Mouse (Mus musculus): ENCODE data around the gene Zfp90. TPM values are rescaled to one million over a fixed set of nuclear protein-coding genes. Genes with fewer than 3 reads are reported as not detected.

Zfp90 gene
- 9.2 TPM for polyA plus RNA-seq (2017; shearing (Covaris generic))

GRCm38 (mm10) chr8:106415182-106415971 lies at the start of gene Zfp90:
Zfp90 (plus strand) TSS chr8:106415327.

Other genes starting within 250 kb of the Zfp90 start
- gene Slc7a6, start 246.5 kb upstream of the Zfp90 start, polyA plus RNA-seq (2017; shearing (Covaris generic)) = 50.2 TPM
- 32.5 TPM for gene Slc7a6os, start 204.4 kb upstream of the Zfp90 start, polyA plus RNA-seq (2017; shearing (Covaris generic))
- gene Prmt7, start 204.4 kb upstream of the Zfp90 start, polyA plus RNA-seq (2017; shearing (Covaris generic)) = 46.0 TPM
- gene Smpd3, start 77.3 kb upstream of the Zfp90 start, polyA plus RNA-seq (2017; shearing (Covaris generic)) = not detected
- not detected for gene 6030452D12Rik, start 85.2 kb downstream of the Zfp90 start, polyA plus RNA-seq (2017; shearing (Covaris generic))
- not detected for gene Cdh3, start 95.6 kb downstream of the Zfp90 start, polyA plus RNA-seq (2017; shearing (Covaris generic))
- 7.9 TPM for gene Gm10073, start 158.1 kb downstream of the Zfp90 start, polyA plus RNA-seq (2017; shearing (Covaris generic))
- 0.56 TPM for gene Cdh1, start 188.0 kb downstream of the Zfp90 start, polyA plus RNA-seq (2017; shearing (Covaris generic))

Measured in CD4-positive, CD25-positive, alpha-beta regulatory T cell, adult 9 weeks (primary cell).